Mouse (Mus musculus) layer of hippocampus, postnatal 36 days (tissue): ENCODE measurements around the gene Lime1. TPM values are rescaled to one million over a fixed set of nuclear protein-coding genes. Genes with fewer than 3 reads are reported as not detected.

Experiments
- DNase-seq, 2 experiments: peaks; one replicate each; pipeline ENCODE4 v3.0.0; 2022
- total RNA-seq, 2 experiments: library from RNA; stranded (reverse); gene quantifications; 2 replicates each; pipeline ENCODE4 v1.2.3; 2021

Gene Lime1
- total RNA-seq, 2 experiments from 2014 or later, result 38.5 to 52.5 TPM

- DNase-seq, result no peak
Observed at GRCm38 (mm10) chr2:181391541-181391940, 11.7 kb downstream of the Lime1 start.

- DNase-seq, result peak; percentile 80 to 83
Observed at GRCm38 (mm10) chr2:181392600-181393213, 12.8 kb downstream of the Lime1 start.

- DNase-seq, result no peak
Observed at GRCm38 (mm10) chr2:181394086-181394485, 14.2 kb downstream of the Lime1 start.

GRCm38 (mm10) chr2:181397207-181397761, 17.4 kb downstream of the Lime1 start:
- DNase-seq, result no peak

- no peak for DNase-seq
Observed at GRCm38 (mm10) chr2:181401497-181401896, 21.6 kb downstream of the Lime1 start.

- DNase-seq, result no peak
Observed at GRCm38 (mm10) chr2:181403722-181404121, 23.8 kb downstream of the Lime1 start.

GRCm38 (mm10) chr2:181409643-181410042, 29.8 kb downstream of the Lime1 start:
- DNase-seq, result no peak

- DNase-seq, result peak; percentile 47 to 56
Observed at GRCm38 (mm10) chr2:181410760-181411473, 31.0 kb downstream of the Lime1 start.

- DNase-seq, result no peak
Observed at GRCm38 (mm10) chr2:181413141-181413540, 33.3 kb downstream of the Lime1 start.

- DNase-seq, result no peak
Observed at GRCm38 (mm10) chr2:181415945-181416344, 36.1 kb downstream of the Lime1 start.

- no peak for DNase-seq
Observed at GRCm38 (mm10) chr2:181419359-181419758, 39.5 kb downstream of the Lime1 start.

GRCm38 (mm10) chr2:181420426-181420825, 40.5 kb downstream of the Lime1 start:
- DNase-seq, result peak in 1 of 2 experiments; percentile 23

GRCm38 (mm10) chr2:181420903-181421638, 41.2 kb downstream of the Lime1 start:
- no peak for DNase-seq

- DNase-seq, result no peak
Observed at GRCm38 (mm10) chr2:181423834-181424233, 44.0 kb downstream of the Lime1 start.

Other genes starting within 250 kb of the Lime1 start
- 100 to 1,000 TPM; 336 to 348 TPM for gene Kcnq2, start 244.8 kb upstream of the Lime1 start, total RNA-seq
- 1,000 to 10,000 TPM; 1,091 to 1,130 TPM for gene Eef1a2, start 223.1 kb upstream of the Lime1 start, total RNA-seq
- gene Ppdpf, start 192.8 kb upstream of the Lime1 start, total RNA-seq, result 100 to 1,000 TPM in 1 of 2 experiments, 10 to 100 TPM in 1; 92.0 to 106 TPM
- gene Ptk6, start 177.3 kb upstream of the Lime1 start, total RNA-seq, result under 1 TPM in 1 of 2 experiments, not detected in 1; 0.10 TPM
- gene Srms, start 166.9 kb upstream of the Lime1 start, total RNA-seq, result under 1 TPM; 0.35 to 0.66 TPM
- not detected for gene Fndc11, start 160.1 kb upstream of the Lime1 start, total RNA-seq
- gene Helz2, start 138.1 kb upstream of the Lime1 start, total RNA-seq, result 1 to 10 TPM; 2.2 to 2.9 TPM
- gene Gmeb2, start 92.0 kb upstream of the Lime1 start, total RNA-seq, result 10 to 100 TPM; 17.1 to 17.4 TPM
- gene Stmn3, start 65.6 kb upstream of the Lime1 start, total RNA-seq, result 100 to 1,000 TPM; 562 to 666 TPM
- gene Rtel1, start 60.3 kb upstream of the Lime1 start, total RNA-seq, result 10 to 100 TPM; 34.1 to 35.2 TPM
- gene Zgpat, start 15.2 kb upstream of the Lime1 start, total RNA-seq, result 10 to 100 TPM; 77.5 to 83.5 TPM
- gene Arfrp1, start 14.7 kb upstream of the Lime1 start, total RNA-seq, result 10 to 100 TPM; 48.4 to 53.8 TPM
- gene Zbtb46, start 79.3 kb downstream of the Lime1 start, total RNA-seq, result 1 to 10 TPM; 5.8 to 6.2 TPM
- not detected for gene Abhd16b, start 113.1 kb downstream of the Lime1 start, total RNA-seq
- 10 to 100 TPM; 77.7 to 87.1 TPM for gene Tpd52l2, start 117.1 kb downstream of the Lime1 start, total RNA-seq
- gene Dnajc5, start 140.4 kb downstream of the Lime1 start, total RNA-seq, result 100 to 1,000 TPM; 252 to 275 TPM
- 10 to 100 TPM; 59.6 to 60.7 TPM for gene Uckl1, start 204.8 kb downstream of the Lime1 start, total RNA-seq
- 10 to 100 TPM; 55.7 to 58.1 TPM for gene Prpf6, start 211.8 kb downstream of the Lime1 start, total RNA-seq
- 100 to 1,000 TPM in 1 of 2 experiments, 10 to 100 TPM in 1; 96.3 to 101 TPM for gene Zfp512b, start 212.7 kb downstream of the Lime1 start, total RNA-seq
- gene Samd10, start 219.1 kb downstream of the Lime1 start, total RNA-seq, result 10 to 100 TPM; 14.3 to 16.4 TPM